Mouse (Mus musculus): ENCODE measurements around the gene Morn4.

Morn4 gene

GRCm38 (mm10) chr19:42050251-42050650 lies 35.9 kb downstream of the Morn4 start:
- DNase-seq (ENCODE audit: low read depth in 2 of 2, low spot score in 2 of 2): no peak

GRCm38 (mm10) chr19:42045269-42046102 lies 40.7 kb downstream of the Morn4 start, which contains the start of gene Hoga1:
Gene Hoga1 (plus strand): TSS chr19:42045610.
- peak; percentile 14 to 41 for DNase-seq (ENCODE audit: low read depth in 2 of 2, low spot score in 2 of 2)

GRCm38 (mm10) chr19:42043988-42044387 lies 42.2 kb downstream of the Morn4 start:
- DNase-seq (ENCODE audit: low read depth in 2 of 2, low spot score in 2 of 2): no peak

GRCm38 (mm10) chr19:42038310-42038709 lies 47.8 kb downstream of the Morn4 start:
- DNase-seq (ENCODE audit: low read depth in 2 of 2, low spot score in 2 of 2): no peak

- DNase-seq (ENCODE audit: low read depth in 2 of 2, low spot score in 2 of 2): no peak
These were observed 48.9 kb downstream of the Morn4 start for GRCm38 (mm10) chr19:42037167-42037702.

GRCm38 (mm10) chr19:42036357-42036756 lies 49.8 kb downstream of the Morn4 start:
- DNase-seq (ENCODE audit: low read depth in 2 of 2, low spot score in 2 of 2): no peak

GRCm38 (mm10) chr19:42035456-42036248 lies 50.5 kb downstream of the Morn4 start, which contains the start of gene Ankrd2:
Gene Ankrd2 (plus strand): TSS chr19:42036000.
- peak; percentile 67 to 68 for DNase-seq (ENCODE audit: low read depth in 2 of 2, low spot score in 2 of 2)

GRCm38 (mm10) chr19:42034881-42035455 lies 51.2 kb downstream of the Morn4 start:
- no peak for DNase-seq (ENCODE audit: low read depth in 2 of 2, low spot score in 2 of 2)

GRCm38 (mm10) chr19:42034146-42034775 lies 51.9 kb downstream of the Morn4 start:
- DNase-seq (ENCODE audit: low read depth in 2 of 2, low spot score in 2 of 2): no peak

- no peak for DNase-seq (ENCODE audit: low read depth in 2 of 2, low spot score in 2 of 2)
These were observed 52.5 kb downstream of the Morn4 start for GRCm38 (mm10) chr19:42033611-42034010.

- peak in 1 of 2 experiments; percentile 5 for DNase-seq (ENCODE audit: low read depth in 2 of 2, low spot score in 2 of 2)
These were observed 55.0 kb downstream of the Morn4 start for GRCm38 (mm10) chr19:42031112-42031511.

GRCm38 (mm10) chr19:42026158-42026557 lies 60.0 kb downstream of the Morn4 start:
- DNase-seq (ENCODE audit: low read depth in 2 of 2, low spot score in 2 of 2): peak; percentile 55 to 70
